Mouse (Mus musculus) forebrain, embryonic 13.5 days (tissue): ENCODE measurements around the gene Gal. TPM values are rescaled to one million over a fixed set of nuclear protein-coding genes. Genes with fewer than 3 reads are reported as not detected.

Experiments used
- ATAC-seq: fragments of 200-750 bp; cut with Nextera tagmentation; 2 replicates; pipeline ENCODE4 v1.8.0; 2017
- H3K27ac ChIP-seq: fragments of 300-500 bp; sonication (generic); 2 replicates; pipeline ENCODE4 v1.5.1; 2015; ENCODE audit warnings: inconsistent platforms, mild to moderate bottlenecking, moderate library complexity
- H3K27me3 ChIP-seq: fragments of 300-500 bp; sonication (generic); 2 replicates; pipeline ENCODE4 v1.6.1; 2015; ENCODE audit warnings: mild to moderate bottlenecking, inconsistent platforms
- H3K36me3 ChIP-seq: fragments of 300-500 bp; sonication (generic); 2 replicates; pipeline ENCODE4 v1.6.1; 2015; ENCODE audit warnings: mild to moderate bottlenecking, inconsistent platforms; ENCODE audit not compliant: poor library complexity, severe bottlenecking
- H3K4me1 ChIP-seq: fragments of 300-500 bp; sonication (generic); 2 replicates; pipeline ENCODE4 v1.6.1; 2015; ENCODE audit warnings: inconsistent platforms
- H3K4me2 ChIP-seq: fragments of 300-500 bp; sonication (generic); 2 replicates; pipeline ENCODE4 v1.6.1; 2015; ENCODE audit warnings: inconsistent platforms, mild to moderate bottlenecking, moderate library complexity
- H3K4me3 ChIP-seq: fragments of 300-500 bp; sonication (generic); 2 replicates; pipeline ENCODE4 v1.5.1; 2015; ENCODE audit warnings: mild to moderate bottlenecking, inconsistent platforms
- H3K9ac ChIP-seq: fragments of 300-500 bp; sonication (generic); 2 replicates; pipeline ENCODE4 v1.6.1; 2015; ENCODE audit warnings: mild to moderate bottlenecking, inconsistent platforms
- H3K9me3 ChIP-seq: fragments of 300-500 bp; sonication (generic); replicated peaks from 2 replicates; pipeline ENCODE4 v1.6.1; 2016; ENCODE audit warnings: inconsistent platforms
- WGBS: fragments of 180-500 bp; shearing (Covaris S2); methylation state at CpG from one replicate; pipeline ENCODE4 v1.1.7; 2015; 5-methylcytosine and 5-hydroxymethylcytosine counted together
- polyA plus RNA-seq: library from polyadenylated mRNA; unstranded; fragments of >200 nt; fragmentation: Nextera tagmentation; extraction: Ambion mirVana; gene quantifications from 2 replicates; pipeline ENCODE4 v1.2.1, GENCODE M21; 2015

Gal gene
- polyA plus RNA-seq, 1 experiment from 2014 or later: 2.8 TPM

DNA sequence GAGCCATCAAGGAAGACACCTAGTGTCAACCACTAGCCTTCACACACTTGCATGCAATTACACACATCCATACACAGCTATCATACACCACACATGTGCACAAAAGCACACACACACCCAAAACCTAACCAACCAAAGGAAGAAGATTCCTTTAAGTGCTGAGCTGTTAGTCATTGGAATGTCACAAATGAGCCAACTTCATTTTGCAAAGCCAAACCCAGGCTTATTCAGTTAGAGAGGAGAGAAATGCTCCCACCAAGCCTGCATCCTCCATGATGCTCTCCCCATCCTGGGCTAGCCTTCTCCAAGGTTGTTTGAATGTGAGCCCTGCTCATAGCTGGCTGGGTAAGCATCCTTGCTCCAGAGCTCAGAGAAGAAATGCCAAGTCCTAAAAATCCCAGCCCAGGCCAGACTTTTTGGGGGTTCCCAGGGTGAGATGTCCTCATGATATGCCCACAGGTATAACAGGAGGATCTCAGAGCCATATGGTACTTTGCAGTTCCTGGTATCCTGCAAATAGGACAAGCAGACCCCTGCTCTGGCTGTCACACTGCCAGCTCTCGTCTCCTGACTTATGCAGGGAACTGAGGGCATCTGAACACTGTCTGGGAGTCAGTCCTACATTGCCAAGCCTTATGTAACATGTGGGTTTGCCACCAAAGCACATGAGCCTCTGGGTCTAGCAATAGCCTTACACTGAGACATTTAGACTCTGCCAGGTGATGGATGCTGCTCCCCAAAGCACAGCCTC lies 8.6 kb downstream of the Gal start:
- no peak for ATAC-seq
- Histone ChIP-seq H3K4me3 (no peak overlapping the region), H3K9ac (no peak overlapping the region), H3K4me1 (no peaks in the 10 kb centered on the region), H3K27me3 (no peaks in the 10 kb centered on the region), H3K4me2 (no peak overlapping the region), H3K9me3 (no peaks in the 10 kb centered on the region), H3K36me3 (no peaks in the 10 kb centered on the region), H3K27ac (no peak overlapping the region)
- WGBS: 64% methylated on average over 1 of the region's 1 CpGs

GRCm38 (mm10) chr19:3404030-3404429 lies 10.3 kb downstream of the Gal start:
- no peaks in the 10 kb centered on the region for H3K27me3 ChIP-seq
- ATAC-seq: no peak
- H3K27ac ChIP-seq: no peak overlapping the region
- no peaks in the 10 kb centered on the region for H3K9me3 ChIP-seq
- H3K36me3 ChIP-seq: no peaks in the 10 kb centered on the region
- no peak overlapping the region for H3K9ac ChIP-seq
- no peak overlapping the region for H3K4me3 ChIP-seq
- no peaks in the 10 kb centered on the region for H3K4me1 ChIP-seq
- no peak overlapping the region for H3K4me2 ChIP-seq
- 86% methylated on average over 7 of the region's 7 CpGs for WGBS

DNA sequence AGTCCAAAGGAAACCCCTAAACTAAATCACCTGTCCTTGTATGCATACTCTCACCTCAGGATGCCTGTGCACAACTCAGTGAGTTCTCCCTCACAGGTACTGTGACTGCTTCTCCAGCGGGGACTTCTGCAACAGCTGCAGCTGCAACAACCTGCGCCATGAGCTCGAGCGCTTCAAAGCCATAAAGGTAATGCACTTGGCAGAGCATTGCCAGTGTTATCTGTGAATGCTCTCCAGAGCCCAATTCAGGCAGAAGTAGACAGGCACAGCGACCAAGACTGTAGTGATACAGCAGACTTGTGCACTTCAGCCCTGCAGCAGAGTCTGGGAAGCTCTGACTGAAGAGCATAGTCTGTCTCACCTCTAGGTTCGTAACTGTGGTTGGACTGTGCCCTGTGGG lies 12.0 kb downstream of the Gal start:
- Histone ChIP-seq H3K36me3 (no peaks in the 10 kb centered on the region), H3K9me3 (no peaks in the 10 kb centered on the region), H3K9ac (no peak overlapping the region), H3K27ac (no peak overlapping the region), H3K4me3 (no peak overlapping the region), H3K4me2 (no peak overlapping the region), H3K4me1 (no peaks in the 10 kb centered on the region), H3K27me3 (no peaks in the 10 kb centered on the region)
- WGBS: 87% methylated on average over 6 of the region's 6 CpGs
- no peak for ATAC-seq

DNA sequence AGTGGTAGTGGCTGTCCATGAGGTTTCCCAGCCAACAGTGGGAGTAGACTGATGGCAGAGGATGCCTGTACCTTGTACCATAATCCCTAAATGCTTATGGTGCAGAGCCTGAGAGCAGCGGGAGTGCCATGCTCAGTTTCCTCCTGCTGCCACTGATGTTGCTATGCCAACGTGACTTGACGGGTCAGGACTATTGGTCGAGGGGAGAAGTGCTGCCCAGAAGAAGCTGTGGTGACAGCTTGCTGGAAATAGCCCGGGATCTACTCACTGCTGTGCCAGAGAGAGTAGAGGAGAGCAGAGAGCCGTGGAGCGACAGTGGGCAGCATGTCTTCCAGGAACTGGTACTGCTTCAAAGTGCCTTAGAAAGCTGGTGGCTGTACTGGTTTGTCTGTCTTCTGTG lies 12.4 kb downstream of the Gal start:
- H3K4me3 ChIP-seq: no peak overlapping the region
- ATAC-seq: no peak
- H3K36me3 ChIP-seq: no peaks in the 10 kb centered on the region
- 54% methylated on average over 7 of the region's 7 CpGs for WGBS
- no peaks in the 10 kb centered on the region for H3K4me1 ChIP-seq
- no peaks in the 10 kb centered on the region for H3K27me3 ChIP-seq
- no peak overlapping the region for H3K4me2 ChIP-seq
- no peak overlapping the region for H3K9ac ChIP-seq
- no peaks in the 10 kb centered on the region for H3K9me3 ChIP-seq
- H3K27ac ChIP-seq: no peak overlapping the region

GRCm38 (mm10) chr19:3401504-3401903 lies 12.8 kb downstream of the Gal start:
- H3K4me3 ChIP-seq: no peak overlapping the region
- 88% methylated on average over 7 of the region's 7 CpGs for WGBS

DNA sequence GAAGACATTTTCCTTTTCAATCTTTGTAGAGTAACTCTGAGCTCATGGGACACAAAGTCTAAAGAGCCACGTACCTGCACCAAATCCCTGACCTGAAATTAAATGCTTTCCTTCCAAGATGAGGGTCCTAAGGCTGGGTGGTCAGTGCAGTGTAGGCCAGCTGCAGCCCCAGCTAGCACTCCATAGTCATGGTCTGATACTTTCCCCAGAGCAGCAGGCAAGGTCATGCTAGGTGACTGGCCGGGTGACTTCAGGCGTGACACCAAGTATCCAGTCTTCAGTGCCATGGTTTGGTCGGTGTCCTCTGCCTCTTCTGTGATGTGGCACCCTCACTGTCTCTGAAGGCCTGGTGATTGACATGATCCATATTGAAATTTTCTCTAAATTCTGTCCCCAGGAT lies 14.3 kb downstream of the Gal start:
- Histone ChIP-seq H3K36me3 (no peaks in the 10 kb centered on the region), H3K27me3 (no peaks in the 10 kb centered on the region), H3K9me3 (no peaks in the 10 kb centered on the region), H3K4me3 (no peak overlapping the region), H3K9ac (no peak overlapping the region), H3K27ac (no peak overlapping the region), H3K4me2 (no peak overlapping the region), H3K4me1 (no peaks in the 10 kb centered on the region)
- 86% methylated on average over 4 of the region's 4 CpGs for WGBS
- no peak for ATAC-seq

More at GRCm38 (mm10) chr19:3401504-3401903, 12.8 kb downstream of the Gal start:
- no peak overlapping the region for H3K4me2 ChIP-seq
- no peaks in the 10 kb centered on the region for H3K36me3 ChIP-seq
- ATAC-seq: no peak
- no peaks in the 10 kb centered on the region for H3K9me3 ChIP-seq
- no peaks in the 10 kb centered on the region for H3K27me3 ChIP-seq
- no peaks in the 10 kb centered on the region for H3K4me1 ChIP-seq
- no peak overlapping the region for H3K27ac ChIP-seq
- no peak overlapping the region for H3K9ac ChIP-seq

DNA sequence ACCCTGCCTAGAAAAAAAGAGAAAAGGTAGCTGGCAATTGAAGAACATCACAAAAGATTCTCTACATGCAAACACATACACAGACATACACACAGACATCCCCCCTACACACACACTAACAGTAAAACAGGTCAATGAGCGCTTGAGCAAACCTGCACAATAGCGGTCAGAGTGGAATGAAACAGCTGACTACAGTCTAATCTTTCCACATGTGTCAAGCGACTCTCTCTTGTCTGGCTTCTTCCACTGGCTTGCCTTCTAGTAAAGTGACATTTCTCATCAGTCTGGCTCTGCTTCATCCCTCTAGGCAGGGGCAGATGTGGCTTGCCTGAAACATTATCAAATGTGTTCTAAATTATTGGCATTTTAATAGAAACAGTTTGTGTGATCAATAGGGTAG lies 20.1 kb downstream of the Gal start:
- no peak overlapping the region for H3K9ac ChIP-seq
- ATAC-seq: no peak
- no peaks in the 10 kb centered on the region for H3K27me3 ChIP-seq
- no peak overlapping the region for H3K4me3 ChIP-seq
- no peaks in the 10 kb centered on the region for H3K4me1 ChIP-seq
- H3K4me2 ChIP-seq: no peak overlapping the region
- 95% methylated on average over 3 of the region's 3 CpGs for WGBS
- H3K36me3 ChIP-seq: no peaks in the 10 kb centered on the region
- 0 out of 2 replicates have a peak, but pooled peaks cover 4% of the 10 kb centered on the region for H3K9me3 ChIP-seq
- no peak overlapping the region for H3K27ac ChIP-seq

GRCm38 (mm10) chr19:3392384-3392783 lies 22.0 kb downstream of the Gal start:
- Histone ChIP-seq H3K4me1 (no peaks in the 10 kb centered on the region), H3K27me3 (no peaks in the 10 kb centered on the region), H3K9ac (no peak overlapping the region), H3K4me3 (no peak overlapping the region), H3K4me2 (no peak overlapping the region), H3K27ac (no peak overlapping the region), H3K9me3 (0 out of 2 replicates have a peak, but pooled peaks cover 4% of the 10 kb centered on the region), H3K36me3 (no peaks in the 10 kb centered on the region)
- WGBS: 95% methylated on average over 1 of the region's 1 CpGs
- no peak for ATAC-seq

- peak overlapping the region; percentile 54 for H3K9ac ChIP-seq
- peaks cover 3% of the 10 kb centered on the region; the same call in 1 of the 2 replicates for H3K36me3 ChIP-seq
- H3K4me2 ChIP-seq: peak overlapping the region; percentile 76
- H3K4me1 ChIP-seq: no peaks in the 10 kb centered on the region
- under 1% methylated on average over 43 of the region's 43 CpGs for whole genome bisulfite sequencing
- H3K27me3 ChIP-seq: no peaks in the 10 kb centered on the region
- H3K4me3 ChIP-seq: peak overlapping the region; percentile 43
- ATAC-seq: peak; percentile 97
- 0 out of 2 replicates have a peak, but pooled peaks cover 4% of the 10 kb centered on the region for H3K9me3 ChIP-seq
- no peak overlapping the region for H3K27ac ChIP-seq
Measured at GRCm38 (mm10) chr19:3389089-3389488, 25.3 kb downstream of the Gal start.

GRCm38 (mm10) chr19:3388629-3389057 lies 25.7 kb downstream of the Gal start, which contains the start of gene Tesmin:
Tesmin (plus strand) TSS chr19:3388857.
- WGBS: under 1% methylated on average over 31 of the region's 33 CpGs
- Histone ChIP-seq H3K27ac (no peak within 1 kb of the TSS), H3K4me1 (no peaks in the 10 kb centered on the region), H3K36me3 (peaks cover 6% of the 10 kb centered on the region; the same call in 1 of the 2 replicates), H3K4me3 (peak within 1 kb of the TSS; percentile 43), H3K4me2 (peak within 1 kb of the TSS; percentile 76), H3K9me3 (0 out of 2 replicates have a peak, but pooled peaks cover 4% of the 10 kb centered on the region), H3K27me3 (no peaks in the 10 kb centered on the region), H3K9ac (peak within 1 kb of the TSS; percentile 54)
- ATAC-seq: peak; percentile 85

DNA sequence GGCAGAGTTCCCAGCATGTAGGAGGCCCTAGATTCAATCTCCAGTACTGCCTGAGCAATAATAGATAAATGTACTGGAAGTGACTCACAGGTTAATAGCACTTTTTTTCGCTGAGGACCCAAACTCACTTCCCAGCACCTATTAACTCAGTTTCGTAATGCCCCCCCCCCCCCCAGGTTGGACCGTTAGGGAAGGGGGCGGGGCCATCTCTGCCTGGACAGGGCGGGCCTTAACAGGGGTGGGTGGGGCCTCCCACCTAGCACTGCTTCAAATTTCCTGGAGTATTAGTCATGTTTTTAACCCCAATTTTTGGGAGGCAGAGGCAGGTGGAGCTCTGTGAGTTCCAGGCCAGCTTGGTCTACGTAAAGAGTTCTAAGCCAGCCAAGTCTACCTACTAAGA lies 26.3 kb downstream of the Gal start:
- 65% methylated on average over 6 of the region's 6 CpGs for WGBS
- Histone ChIP-seq H3K27ac (no peak overlapping the region), H3K36me3 (peaks cover 6% of the 10 kb centered on the region; the same call in 1 of the 2 replicates), H3K9ac (no peak overlapping the region), H3K4me2 (no peak overlapping the region), H3K4me3 (no peak overlapping the region), H3K9me3 (0 out of 2 replicates have a peak, but pooled peaks cover 4% of the 10 kb centered on the region), H3K4me1 (no peaks in the 10 kb centered on the region), H3K27me3 (no peaks in the 10 kb centered on the region)
- ATAC-seq: no peak

DNA sequence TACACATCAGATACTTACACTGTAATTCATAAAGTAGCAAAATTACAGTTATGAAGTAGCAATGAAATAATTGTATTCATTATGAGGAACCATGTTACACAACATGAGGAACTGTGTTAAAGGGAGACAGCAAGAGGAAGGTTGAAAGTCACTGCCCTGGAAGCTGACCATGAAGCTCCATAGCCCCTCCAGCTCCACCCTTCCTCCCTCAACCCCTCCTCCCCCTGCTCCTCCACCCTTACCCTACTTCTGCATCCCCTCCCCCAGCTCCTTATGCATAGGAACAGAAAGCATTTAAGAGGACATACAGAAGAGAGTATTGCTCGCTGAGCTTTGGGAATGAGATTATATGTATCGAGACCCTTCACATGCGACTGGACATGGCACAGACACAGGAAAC lies 35.7 kb downstream of the Gal start:
- H3K36me3 ChIP-seq: peaks cover 13% of the 10 kb centered on the region; the same call in 1 of the 2 replicates
- no peak overlapping the region for H3K9ac ChIP-seq
- no peaks in the 10 kb centered on the region for H3K9me3 ChIP-seq
- 97% methylated on average over 3 of the region's 3 CpGs for WGBS
- H3K4me3 ChIP-seq: no peak overlapping the region
- no peak for ATAC-seq
- no peak overlapping the region for H3K27ac ChIP-seq
- H3K27me3 ChIP-seq: no peaks in the 10 kb centered on the region
- no peaks in the 10 kb centered on the region for H3K4me1 ChIP-seq
- H3K4me2 ChIP-seq: no peak overlapping the region
